Mouse (Mus musculus): Measurements from ENCODE around the gene Tppp.

GRCm38 (mm10) chr13:73963551-73963950 lies 45.7 kb upstream of the Tppp start, which contains the start of gene Zdhhc11:
- TF ChIP-seq CTCF (IDR thresholded peaks at IDR 0.05) (no peak), EP300 (IDR thresholded peaks at IDR 0.05) (no peak)
